Mouse (Mus musculus) ES-Bruce4 (cell line): ENCODE measurements around the gene Katnal1. TPM values are rescaled to one million over a fixed set of nuclear protein-coding genes. Genes with fewer than 3 reads are reported as not detected.
A peak's percentile ranks its signal among the peaks of the same experiment; 100 is the strongest.

Experiments used
- H3K27ac ChIP-seq: 2 replicates; pipeline ENCODE4 v1.5.1; 2012; ENCODE audit warnings: low read length, inconsistent platforms; ENCODE audit not compliant: insufficient read depth
- H3K27me3 ChIP-seq: 2 replicates; pipeline ENCODE4 v1.6.1; 2012; ENCODE audit warnings: mild to moderate bottlenecking, low read length, inconsistent platforms; ENCODE audit not compliant: control insufficient read depth, poor library complexity, insufficient read depth, severe bottlenecking
- H3K36me3 ChIP-seq: 2 replicates; pipeline ENCODE4 v1.6.1; 2012; ENCODE audit warnings: inconsistent platforms, mild to moderate bottlenecking, low read length, moderate library complexity; ENCODE audit not compliant: control insufficient read depth, poor library complexity, insufficient read depth, severe bottlenecking
- H3K4me1 ChIP-seq: one replicate; pipeline ENCODE4 v1.8.1; 2011; ENCODE audit warnings: low read length; ENCODE audit not compliant: control insufficient read depth, insufficient read depth
- H3K4me3 ChIP-seq: 2 replicates; pipeline ENCODE4 v1.5.1; 2011; ENCODE audit warnings: low read depth, mild to moderate bottlenecking, low read length
- H3K9ac ChIP-seq: 2 replicates; pipeline ENCODE4 v1.6.1; 2012; ENCODE audit warnings: low read depth, mild to moderate bottlenecking, inconsistent platforms; ENCODE audit not compliant: poor library complexity, severe bottlenecking
- H3K9me3 ChIP-seq: replicated peaks from 2 replicates; pipeline ENCODE4 v1.6.1; 2012; ENCODE audit warnings: mild to moderate bottlenecking, low read length, inconsistent platforms; ENCODE audit not compliant: control insufficient read depth, poor library complexity, insufficient read depth, severe bottlenecking
- CTCF ChIP-seq: IDR thresholded peaks from one replicate; pipeline ENCODE4 v1.8.1; 2011; ENCODE audit warnings: low read depth, low read length
- EP300 ChIP-seq: IDR thresholded peaks from 2 replicates; pipeline ENCODE4 v1.6.1; 2011; ENCODE audit warnings: low read depth, low read length; ENCODE audit not compliant: insufficient read depth
- POLR2A ChIP-seq: IDR thresholded peaks from one replicate; pipeline ENCODE4 v1.8.1; 2011; ENCODE audit warnings: low read length; ENCODE audit not compliant: insufficient read depth
- polyA plus RNA-seq: library from polyadenylated mRNA; stranded (reverse); fragments of >200 nt; gene quantifications from 2 replicates; pipeline ENCODE4 v1.2.4, GENCODE M21; 2011; ENCODE audit warnings: low read depth; ENCODE audit not compliant: missing spikeins, insufficient read depth, insufficient read length

Katnal1 gene
- polyA plus RNA-seq, 1 experiment = 10.5 TPM

- TF ChIP-seq POLR2A = no peak
- TF ChIP-seq EP300 = no peak
- TF ChIP-seq CTCF = no peak
- Histone ChIP-seq H3K36me3 (no peaks in the 10 kb centered on the region), H3K9me3 (no peaks in the 10 kb centered on the region), H3K9ac (no peak overlapping the region), H3K27ac (no peak overlapping the region), H3K4me1 (peaks cover 6% of the 10 kb centered on the region), H3K27me3 (no peaks in the 10 kb centered on the region), H3K4me3 (no peak overlapping the region)
These were observed 6.8 kb upstream of the Katnal1 start for GRCm38 (mm10) chr5:148935871-148936270.

DNA sequence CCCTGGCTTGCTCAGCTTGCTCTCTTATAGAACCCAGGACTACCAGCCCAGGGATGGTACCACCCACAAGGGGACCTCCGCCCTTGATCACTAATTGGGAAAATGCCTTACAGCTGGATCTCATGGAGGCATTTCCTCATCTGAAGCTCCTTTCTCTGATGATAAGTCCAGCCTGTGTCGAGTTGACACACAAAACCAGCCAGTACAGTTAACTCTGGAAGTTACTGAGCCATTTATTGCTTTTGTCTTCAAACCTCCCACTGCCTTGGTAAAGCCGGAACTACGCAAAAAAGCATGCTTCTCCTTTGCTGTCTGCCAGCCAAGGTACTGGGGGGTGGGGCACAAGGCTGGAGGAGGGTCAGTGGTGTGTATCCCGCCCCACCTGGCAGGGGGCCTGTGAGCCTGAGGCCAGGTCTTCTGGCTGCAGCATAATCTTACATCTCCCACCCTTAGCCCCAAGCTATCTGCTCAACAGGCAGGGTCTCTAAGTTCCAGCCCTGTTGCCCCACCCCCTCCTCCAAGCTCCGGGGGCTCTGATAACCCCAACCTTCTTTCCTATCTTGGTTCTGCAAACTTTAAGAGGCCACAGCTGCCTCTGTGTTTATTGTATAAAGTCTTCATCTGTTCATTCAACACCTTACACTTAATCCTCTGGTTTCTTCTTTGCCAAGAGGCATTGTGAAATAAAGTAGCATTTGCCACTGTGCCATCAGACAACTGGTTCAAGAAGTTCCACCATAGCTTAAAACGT, 6.1 kb upstream of the Katnal1 start:
- Histone ChIP-seq H3K36me3 (no peaks in the 10 kb centered on the region), H3K9ac (no peak overlapping the region), H3K9me3 (no peaks in the 10 kb centered on the region), H3K4me3 (no peak overlapping the region), H3K27me3 (no peaks in the 10 kb centered on the region), H3K4me1 (peaks cover 6% of the 10 kb centered on the region), H3K27ac (no peak overlapping the region)
- TF ChIP-seq CTCF (no peak), POLR2A (no peak), EP300 (peak; percentile 84)

DNA sequence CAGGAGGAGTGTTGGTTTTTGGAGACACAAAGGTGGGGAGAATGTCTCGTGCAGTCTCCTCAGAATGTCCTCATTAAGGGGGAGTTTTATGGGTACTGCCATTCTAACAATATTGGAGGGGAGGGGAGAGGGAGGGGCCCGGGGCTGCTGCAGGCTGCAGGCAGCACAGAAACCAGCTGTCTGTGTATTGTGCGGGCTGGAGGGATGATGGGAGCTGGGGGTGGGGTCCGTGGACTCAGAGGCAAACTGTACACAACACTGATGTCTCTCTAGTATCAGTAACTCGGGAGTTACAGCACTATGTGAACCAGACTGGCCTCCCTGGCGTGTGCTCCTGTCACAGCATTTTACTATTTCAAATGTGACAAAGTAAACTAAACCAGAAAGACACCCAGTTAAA, 5.3 kb upstream of the Katnal1 start:
- no peaks in the 10 kb centered on the region for H3K9me3 ChIP-seq
- H3K9ac ChIP-seq = no peak overlapping the region
- no peak overlapping the region for H3K4me3 ChIP-seq
- H3K4me1 ChIP-seq = peaks cover 6% of the 10 kb centered on the region
- TF ChIP-seq EP300 (no peak), CTCF (no peak), POLR2A (no peak)
- H3K27ac ChIP-seq = no peak overlapping the region
- H3K27me3 ChIP-seq = no peaks in the 10 kb centered on the region
- no peaks in the 10 kb centered on the region for H3K36me3 ChIP-seq

GRCm38 (mm10) chr5:148933767-148934166, 4.6 kb upstream of the Katnal1 start:
- no peak overlapping the region for H3K27ac ChIP-seq
- H3K9ac ChIP-seq = no peak overlapping the region
- TF ChIP-seq CTCF (no peak), EP300 (no peak), POLR2A (no peak)
- H3K4me1 ChIP-seq = peaks cover 6% of the 10 kb centered on the region
- no peaks in the 10 kb centered on the region for H3K36me3 ChIP-seq
- no peaks in the 10 kb centered on the region for H3K9me3 ChIP-seq
- no peak overlapping the region for H3K4me3 ChIP-seq
- H3K27me3 ChIP-seq = no peaks in the 10 kb centered on the region

GRCm38 (mm10) chr5:148931301-148931700, 2.2 kb upstream of the Katnal1 start:
- Histone ChIP-seq H3K4me3 (no peak overlapping the region), H3K36me3 (no peaks in the 10 kb centered on the region), H3K4me1 (peaks cover 6% of the 10 kb centered on the region), H3K27ac (no peak overlapping the region), H3K27me3 (no peaks in the 10 kb centered on the region), H3K9ac (no peak overlapping the region), H3K9me3 (no peaks in the 10 kb centered on the region)
- TF ChIP-seq EP300 = no peak
- TF ChIP-seq POLR2A = no peak
- no peak for TF ChIP-seq CTCF

DNA sequence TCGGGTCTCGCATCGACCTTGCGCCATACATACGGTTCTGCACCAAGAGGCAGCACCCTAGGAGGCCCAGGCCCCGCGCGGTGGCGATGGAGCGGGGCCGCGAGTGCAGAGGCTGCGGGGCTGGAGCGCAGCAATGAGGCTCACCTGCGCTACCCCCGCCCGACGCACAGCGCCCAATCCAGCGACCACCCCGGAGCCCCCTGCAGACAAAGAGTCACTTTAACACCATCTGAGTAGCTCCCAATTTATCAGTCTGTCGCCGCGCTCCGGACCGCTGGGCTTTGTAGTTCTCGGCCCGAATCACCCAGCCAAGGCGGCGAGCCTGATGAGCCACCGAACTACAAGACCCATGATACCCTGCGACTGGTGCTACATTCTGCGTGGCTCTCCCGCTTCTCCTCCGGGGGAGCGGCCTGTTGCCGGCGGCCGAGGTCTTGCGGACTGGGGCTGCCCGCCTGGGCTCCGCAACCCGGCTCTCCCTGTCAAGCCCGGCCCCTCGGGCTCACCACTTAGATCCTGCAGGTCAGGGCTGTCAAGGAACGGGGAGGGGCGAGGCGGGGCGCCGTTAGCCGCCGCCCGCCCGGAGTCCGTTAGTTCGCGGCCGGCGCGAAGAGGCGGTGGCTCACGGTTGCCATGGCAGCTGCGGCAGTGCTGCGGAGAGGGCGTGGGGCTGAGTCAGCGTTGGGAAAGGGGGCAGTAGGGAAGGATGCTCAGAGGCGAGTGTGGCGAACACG, 571 bp downstream of the Katnal1 start:
- no peak overlapping the region for H3K27ac ChIP-seq
- TF ChIP-seq POLR2A (peak; percentile 17), CTCF (no peak)
- H3K27me3 ChIP-seq = no peaks in the 10 kb centered on the region
- H3K9me3 ChIP-seq = no peaks in the 10 kb centered on the region
- peak overlapping the region; percentile 29 for H3K9ac ChIP-seq
- H3K4me3 ChIP-seq = peak overlapping the region; percentile 90
- no peaks in the 10 kb centered on the region for H3K36me3 ChIP-seq
- peaks cover 3% of the 10 kb centered on the region for H3K4me1 ChIP-seq
